Mouse (Mus musculus): ENCODE results near the gene Eya3.

GRCm38 (mm10) chr4:132731616-132732015 lies 92.8 kb downstream of the Eya3 start:
- TF ChIP-seq MYOD1 (IDR thresholded peaks at IDR 0.05; ENCODE audit: control insufficient read depth, insufficient read length, low read depth) (no peak), CTCF (IDR thresholded peaks at IDR 0.05; ENCODE audit: control insufficient read depth, insufficient read depth, insufficient read length) (no peak), MAX (IDR thresholded peaks at IDR 0.05) (no peak), FOSL1 (IDR thresholded peaks at IDR 0.05; ENCODE audit: insufficient read depth, low read length, poor library complexity, severe bottlenecking) (no peak)
